Mouse (Mus musculus): ENCODE data around the gene Mageb1.
"Not testable (repeated sequence)": the region's sequence is repeated elsewhere in the genome, so short reads cannot be mapped to it uniquely, and the experiment has no call there.

Gene Mageb1

DNA sequence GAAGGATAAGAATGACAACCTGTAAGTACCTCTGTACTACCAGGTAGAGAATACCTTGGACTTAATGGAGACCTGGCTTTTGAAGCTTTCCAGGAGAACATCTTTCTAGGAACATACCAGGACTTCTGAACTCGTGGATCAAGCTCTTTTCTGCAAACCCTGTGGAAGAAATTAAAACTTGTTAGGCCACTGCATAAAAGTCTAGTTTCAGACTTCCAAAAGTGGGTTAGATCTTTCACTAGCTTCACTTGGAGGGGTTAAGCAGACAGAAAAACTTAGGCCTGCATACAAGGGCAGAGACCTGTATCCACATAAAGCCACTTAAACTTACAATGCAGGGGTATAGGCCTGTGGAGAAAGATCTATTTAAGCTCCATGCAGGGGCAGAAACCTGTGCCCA is at the start of gene Mageb1:
Gene Mageb1, minus strand, starts transcription at position 101 of the 400 bp plus-strand sequence.
- not testable (repeated sequence) for DNase-seq (ENCODE audit: low read depth)
